Mouse (Mus musculus) adrenal gland, postnatal 36 days (tissue): ENCODE results near the gene Snx17. TPM values are rescaled to one million over a fixed set of nuclear protein-coding genes. Genes with fewer than 3 reads are reported as not detected.

Experiments used
- DNase-seq, 2 experiments: peaks; one replicate each; pipeline ENCODE4 v3.0.0; 2021; ENCODE audit warnings: mixed read lengths in 1 of 2
- long read RNA-seq, 2 experiments: library from polyadenylated mRNA; stranded (forward); transcript quantifications; one replicate each; pipeline ENCODE4 v2.0.0; 2021; ENCODE audit warnings: borderline sequencing depth in 2 of 2
- total RNA-seq, 2 experiments: library from RNA; stranded (reverse); gene quantifications; 2 replicates each; pipeline ENCODE4 v1.2.3; 2021

Snx17 gene
- total RNA-seq: 100 to 1,000 TPM; 106 to 110 TPM
- long read RNA-seq, experiment 1, transcript Snx17-201 (15 exons, 2,018 nt): major isoform, 190 of 225 reads
- long read RNA-seq, experiment 1, partial matches to known transcripts: 20 of 225 reads
- long read RNA-seq, experiment 1, other reads (novel, unspliced or antisense): 14 of 225 reads
- long read RNA-seq, experiment 2, transcript Snx17-201 (15 exons, 2,018 nt): major isoform, 76 of 90 reads
- long read RNA-seq, experiment 2, partial matches to known transcripts: 4 of 90 reads
- long read RNA-seq, experiment 2, other reads (novel, unspliced or antisense): 8 of 90 reads

DNA sequence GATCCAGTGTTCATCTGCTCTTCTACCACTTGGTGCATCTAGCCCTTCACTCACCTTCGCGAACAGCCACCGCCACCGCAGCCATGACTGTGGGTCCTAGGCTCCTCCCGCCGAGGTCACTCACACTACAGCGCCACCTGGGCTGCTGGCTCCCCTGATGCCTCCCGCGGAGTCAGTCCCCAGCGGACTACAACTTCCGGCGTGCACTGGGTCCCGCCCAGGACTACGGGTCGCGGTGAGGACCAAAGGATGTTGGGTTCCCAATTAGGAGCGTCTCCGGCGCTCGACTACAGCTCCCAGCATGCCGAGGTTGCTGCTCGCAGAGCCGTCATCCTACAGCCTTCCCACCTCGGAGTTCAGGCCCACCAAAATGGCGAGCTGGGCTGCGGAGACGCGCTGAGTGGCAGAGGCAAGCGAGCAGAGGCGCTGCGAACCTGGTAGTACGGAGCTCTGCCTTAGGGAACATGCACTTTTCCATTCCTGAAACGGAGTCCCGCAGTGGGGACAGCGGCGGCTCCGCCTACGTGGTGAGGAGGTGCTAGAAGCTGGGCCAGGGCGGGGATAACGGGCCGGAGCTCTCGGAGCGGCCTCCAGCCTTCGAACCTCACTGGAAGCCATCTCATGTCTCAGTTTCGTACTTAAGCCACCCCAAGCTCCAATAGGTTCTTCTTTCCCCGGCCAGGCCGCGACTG is at the start of gene Snx17, which contains the start of gene Eif2b4:
Gene Snx17, plus strand, starts transcription at position 289 of the 692 bp plus-strand sequence.
Gene Eif2b4, minus strand, starts transcription at position 492 of the 692 bp plus-strand sequence.
- peak; percentile 99 to 100 for DNase-seq

DNA sequence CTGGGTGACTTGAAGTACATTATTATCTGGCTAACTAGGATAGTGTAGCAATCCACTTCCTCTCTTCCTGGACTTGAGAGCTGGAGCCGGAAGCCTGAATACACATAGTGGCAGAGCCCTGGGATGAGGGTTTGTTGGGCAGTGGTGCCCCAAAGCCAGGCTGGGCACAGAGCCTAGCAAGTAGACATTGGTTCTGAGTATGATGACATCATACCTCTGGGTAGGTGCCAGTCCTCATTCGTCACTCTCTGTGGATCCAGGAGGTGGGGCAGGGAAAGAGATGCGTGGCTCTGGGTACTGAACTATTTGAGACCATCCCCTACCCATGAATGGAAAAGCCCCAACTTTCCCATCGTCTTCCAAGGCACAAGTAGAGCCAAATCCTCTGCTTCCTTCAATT is 43.2 kb upstream of the Snx17 start:
- DNase-seq: peak; percentile 58 to 66

DNA sequence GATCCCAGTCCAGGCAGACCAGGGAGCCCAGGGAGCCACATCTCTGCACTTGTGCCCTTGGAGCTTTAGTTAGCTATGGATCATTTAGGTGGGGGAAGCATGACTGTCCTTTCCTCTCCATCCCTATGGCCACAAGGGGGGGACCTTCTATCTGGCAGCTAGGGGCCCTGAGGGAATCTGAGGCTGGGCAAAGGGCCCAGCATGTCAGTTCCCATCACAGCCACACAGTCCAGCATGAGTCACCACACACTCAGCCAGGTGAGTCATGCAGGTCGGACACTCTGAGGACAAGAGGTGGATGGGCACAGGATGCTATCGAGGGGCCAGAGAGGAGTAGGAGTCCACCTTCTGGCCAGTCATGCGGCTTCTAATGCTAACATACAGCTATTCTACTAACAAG is 41.3 kb upstream of the Snx17 start:
- DNase-seq: peak; percentile 51 to 56

DNA sequence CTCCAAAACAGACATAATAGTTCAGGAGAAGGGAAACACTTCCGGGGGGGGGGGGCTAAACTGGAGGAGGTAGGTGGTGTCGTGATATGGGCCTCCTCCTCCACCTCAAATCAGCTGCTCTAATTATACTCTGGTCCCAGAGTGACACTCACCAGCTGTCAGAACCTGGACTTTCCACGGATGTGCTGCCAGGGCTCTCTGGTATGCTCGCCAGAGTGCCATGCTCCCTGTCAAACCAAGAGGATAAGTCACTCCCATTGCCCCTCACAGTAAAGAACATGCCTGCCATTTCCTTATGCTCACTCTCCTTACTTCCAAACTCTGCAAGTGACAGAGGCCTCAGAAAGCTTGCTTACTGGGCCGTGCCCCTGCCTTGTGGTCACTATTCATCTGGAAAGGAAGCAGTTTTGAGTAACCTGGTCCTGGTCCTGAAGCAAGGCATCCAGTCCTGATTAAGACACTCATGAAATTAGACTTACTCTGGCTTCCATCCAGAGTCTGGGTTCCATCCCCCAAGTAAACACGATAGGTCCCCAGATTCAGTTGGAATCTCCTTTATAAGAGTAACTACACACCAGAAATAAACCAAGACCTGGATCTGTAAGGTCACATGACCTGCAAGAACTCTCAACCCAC is 39.4 kb upstream of the Snx17 start:
- DNase-seq: peak in 1 of 2 experiments; percentile 7

DNA sequence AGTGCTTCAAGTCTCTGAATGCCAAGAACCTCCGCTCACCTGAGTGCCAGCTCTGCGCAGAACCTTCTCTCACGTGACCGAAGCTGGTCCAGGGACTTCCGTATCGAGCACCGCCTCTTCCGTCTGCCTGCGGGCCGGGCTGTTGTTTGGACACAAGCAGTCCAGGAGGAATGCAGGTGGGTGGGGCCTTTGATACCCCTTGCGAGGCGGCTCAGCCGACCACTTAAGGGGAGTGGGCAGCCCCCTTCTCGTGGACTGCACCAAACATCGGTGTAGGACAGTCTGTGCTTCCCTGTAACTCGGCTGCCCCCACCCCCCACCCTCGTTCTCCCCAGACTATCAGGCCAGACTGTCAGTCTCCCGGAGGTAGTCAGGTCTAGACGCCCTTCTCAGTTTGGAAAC is 38.9 kb upstream of the Snx17 start, which contains the start of gene Mpv17:
Gene Mpv17, minus strand, starts transcription at position 100 of the 402 bp plus-strand sequence.
- DNase-seq: peak; percentile 86 to 88

DNA sequence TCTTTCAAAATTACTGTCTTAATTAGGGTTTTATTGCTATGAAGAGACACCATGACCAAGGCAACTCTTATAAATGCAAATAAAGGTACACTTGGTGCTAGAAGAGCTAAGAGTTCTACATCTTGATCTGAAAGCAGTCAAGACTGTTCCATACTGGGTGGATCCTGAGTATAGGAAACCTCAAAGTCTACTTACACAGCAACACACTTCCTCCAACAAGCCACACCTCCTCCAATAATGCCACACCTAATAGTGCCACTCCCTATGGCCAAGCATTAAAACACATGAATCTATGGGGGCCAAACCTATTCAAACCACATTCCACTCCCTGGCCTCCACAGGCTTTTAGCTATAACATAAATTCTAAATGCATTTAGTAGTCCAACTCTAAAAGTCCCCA is 30.6 kb upstream of the Snx17 start:
- no peak for DNase-seq

DNA sequence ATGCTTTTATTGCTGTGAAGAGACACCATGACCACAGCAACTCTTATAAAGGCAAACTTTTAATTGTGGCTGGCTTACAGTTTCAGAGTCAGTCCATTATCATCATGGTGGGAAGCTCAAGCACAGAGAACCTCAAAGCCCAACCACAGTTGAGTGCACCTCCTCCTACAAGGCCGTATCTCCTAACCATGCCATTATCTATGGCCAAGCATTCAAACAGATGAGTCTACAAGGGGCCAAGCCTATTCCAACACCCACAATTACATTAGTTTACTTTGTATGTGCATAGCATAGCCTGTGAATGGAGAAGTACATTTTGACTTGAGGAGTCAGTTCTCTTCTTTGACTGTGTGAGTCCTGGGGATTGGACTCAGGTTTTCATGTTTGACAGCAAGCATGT is 28.1 kb upstream of the Snx17 start:
- DNase-seq: no peak

DNA sequence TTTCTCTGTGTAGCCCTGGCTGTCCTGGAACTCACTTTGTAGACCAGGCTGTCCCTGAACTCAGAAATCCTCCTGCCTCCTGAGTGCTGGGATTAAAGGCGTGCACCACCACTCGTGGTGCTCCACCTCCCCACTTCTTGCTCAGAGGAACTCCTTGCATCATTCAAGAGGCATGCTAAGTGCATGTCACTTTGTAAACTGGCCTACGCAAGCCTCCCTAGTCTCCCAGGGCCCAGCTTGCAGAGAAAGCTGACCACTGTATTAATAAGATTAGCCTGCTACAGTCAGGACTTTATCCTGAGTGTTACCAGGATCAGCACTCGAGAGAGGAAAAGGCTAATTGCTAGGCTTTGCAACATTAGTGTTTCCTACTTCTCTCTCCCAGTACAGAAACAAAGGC is 24.4 kb upstream of the Snx17 start:
- no peak for DNase-seq

DNA sequence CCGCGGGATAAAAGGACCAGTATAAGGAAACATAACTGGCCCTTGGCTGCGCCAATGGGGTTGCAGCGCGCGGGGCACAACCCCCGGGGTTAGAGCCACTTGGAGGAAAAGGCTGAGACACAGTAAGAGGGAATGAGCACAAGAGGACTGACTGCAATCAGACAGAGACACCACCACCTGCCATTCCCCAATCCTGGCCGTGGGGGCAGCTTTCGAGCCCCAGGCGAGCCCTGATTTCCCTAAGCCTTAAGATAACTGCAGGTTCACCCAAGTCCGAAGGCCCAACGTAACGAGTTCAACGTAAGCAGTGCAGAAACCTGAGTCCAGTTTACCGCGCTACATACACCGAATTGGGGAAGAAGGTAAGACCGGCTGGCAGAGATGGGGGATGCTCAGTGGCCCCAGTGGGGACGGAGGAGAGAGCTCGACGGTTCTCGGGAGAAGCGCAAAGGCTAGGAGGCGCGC is 13.7 kb upstream of the Snx17 start:
- DNase-seq: peak in 1 of 2 experiments; percentile 48

DNA sequence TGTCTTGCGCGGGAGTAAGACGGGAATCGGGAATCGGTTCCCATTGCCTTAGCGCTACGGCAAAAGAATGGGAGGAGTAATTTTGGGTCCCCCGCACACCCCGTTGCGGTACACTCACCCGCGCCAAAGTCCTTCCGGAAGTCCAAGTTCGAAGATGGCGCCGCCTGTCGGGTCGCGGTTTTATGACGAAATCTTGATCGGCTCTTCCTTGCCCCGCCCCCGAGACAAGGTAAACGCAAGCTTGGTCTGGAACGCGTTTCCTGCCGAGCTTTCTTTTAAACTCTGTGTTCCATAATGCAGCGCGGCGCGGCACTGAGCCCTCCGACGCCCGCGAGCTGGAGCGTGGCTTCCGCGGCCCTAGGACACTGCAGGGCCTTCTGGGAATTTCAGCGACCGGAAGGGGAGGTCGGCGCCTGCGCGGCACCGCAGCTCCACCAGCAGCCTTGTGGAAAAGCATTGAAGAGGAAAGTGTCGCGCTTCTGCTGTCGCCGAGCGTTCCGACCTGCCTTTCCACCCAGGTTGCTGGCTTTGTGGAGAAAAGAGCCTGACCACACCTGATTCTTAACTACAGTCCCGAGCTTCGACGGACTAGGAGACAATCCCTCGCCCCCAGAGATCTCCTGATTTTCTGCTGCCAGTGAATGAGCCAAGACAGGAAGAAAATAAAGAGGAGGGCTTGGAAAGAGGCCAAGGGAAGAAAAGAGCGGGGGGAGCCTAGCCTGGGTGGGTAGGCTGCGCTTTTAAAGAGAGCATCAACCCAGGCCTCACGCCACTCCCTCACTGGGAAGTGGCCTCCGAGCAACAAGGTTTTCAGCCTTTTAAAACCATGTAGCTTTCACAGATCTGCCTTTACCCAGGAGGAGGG is 13.0 kb upstream of the Snx17 start, which contains the start of the genes Gm29609 and Gtf3c2:
Gene Gm29609, minus strand, starts transcription at position 146 of the 865 bp plus-strand sequence.
Gene Gtf3c2, minus strand, starts transcription at position 379 of the 865 bp plus-strand sequence.
- DNase-seq: peak; percentile 90 to 93

DNA sequence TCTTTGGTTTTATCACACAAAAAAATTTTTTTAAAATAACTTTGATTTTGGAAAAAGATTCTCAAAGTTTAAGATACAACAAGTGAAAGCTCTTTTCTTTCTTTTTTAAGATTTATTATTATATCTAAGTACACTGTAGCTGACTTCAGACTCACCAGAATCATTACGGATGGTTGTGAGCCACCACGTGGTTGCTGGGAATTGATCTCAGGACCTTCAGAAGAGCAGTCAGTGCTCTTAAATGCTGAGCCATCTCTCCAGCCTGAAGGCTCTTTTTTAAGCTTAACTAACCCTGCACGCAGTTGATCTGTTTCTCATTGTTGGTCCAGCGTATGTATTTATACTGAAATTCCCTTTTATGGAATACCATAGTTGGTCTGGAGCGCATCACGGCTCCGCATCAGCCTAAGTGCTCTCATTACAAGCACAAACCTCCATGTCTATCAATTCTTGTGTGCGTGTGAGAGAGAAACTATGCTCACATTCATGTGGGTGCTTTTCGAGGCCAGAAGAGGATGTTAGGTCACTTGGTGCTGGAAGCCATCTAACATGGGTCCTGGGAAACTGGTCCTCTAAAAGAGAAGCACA is 11.8 kb upstream of the Snx17 start:
- DNase-seq: no peak

DNA sequence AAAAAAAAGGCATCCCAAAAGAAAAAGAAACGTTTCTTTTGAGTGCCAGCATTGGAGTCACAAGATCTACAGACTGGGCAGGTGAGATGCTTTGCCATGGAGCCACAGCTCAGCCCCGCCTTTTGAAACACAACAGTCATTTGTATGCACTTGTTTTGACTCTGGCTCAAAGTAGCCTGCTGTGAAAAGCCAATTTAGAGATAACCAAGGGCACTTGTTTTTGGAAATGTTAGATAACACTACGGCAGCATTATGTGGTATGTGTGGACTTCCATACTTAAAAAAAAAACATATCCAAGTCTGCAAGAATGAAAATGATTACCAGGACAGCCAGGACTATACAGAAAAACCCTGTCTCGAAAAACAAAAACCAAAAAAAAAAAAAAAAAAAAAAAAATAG is 9.3 kb upstream of the Snx17 start:
- DNase-seq: no peak

DNA sequence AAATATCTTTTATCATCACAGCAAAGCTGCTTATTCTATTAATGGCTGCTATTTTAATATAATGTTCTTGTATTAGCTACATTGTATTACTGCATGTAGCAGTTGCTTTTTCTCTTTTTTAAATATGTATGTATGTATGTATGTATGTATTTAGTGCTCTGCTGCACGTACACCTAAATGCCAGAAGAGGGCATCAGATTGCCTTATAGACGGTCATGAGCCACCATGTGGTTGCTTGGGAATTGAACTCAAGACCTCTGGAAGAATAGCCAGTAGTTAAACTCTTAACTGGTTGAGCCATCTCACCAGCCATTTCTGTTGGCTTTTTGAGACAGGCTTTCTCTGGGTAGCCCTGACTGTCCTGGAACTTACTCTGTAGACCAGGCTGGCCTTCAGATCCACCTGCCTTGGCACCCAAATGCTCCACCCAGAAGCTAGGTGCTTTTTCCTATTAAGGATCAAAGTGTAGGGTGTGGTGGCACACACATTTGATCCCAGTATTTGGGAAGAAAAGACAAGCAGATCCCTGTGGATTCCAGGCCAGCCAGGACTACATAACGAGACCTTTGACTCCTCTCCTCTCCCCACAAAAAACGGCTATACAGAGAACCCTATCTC is 4.7 kb upstream of the Snx17 start:
- no peak for DNase-seq

DNA sequence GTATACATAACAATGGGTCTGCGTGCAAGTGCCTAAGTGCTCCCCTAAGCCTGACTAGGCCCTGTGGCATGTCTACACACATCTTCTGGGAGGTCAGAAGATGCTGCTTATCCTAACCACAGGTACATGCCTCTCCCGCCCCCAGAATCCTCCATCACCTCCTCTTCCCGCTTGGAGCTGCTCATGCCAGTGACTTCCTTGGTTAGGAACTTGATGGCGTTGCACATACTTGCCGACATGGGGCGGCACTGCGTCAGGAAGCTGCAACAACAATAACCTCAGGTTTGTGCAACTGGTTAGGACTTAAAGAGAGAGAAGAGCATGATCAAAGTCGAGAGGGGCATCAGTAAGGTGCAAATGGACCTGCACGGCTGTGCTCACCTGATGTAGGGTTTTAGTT is 2.8 kb upstream of the Snx17 start:
- no peak for DNase-seq

DNA sequence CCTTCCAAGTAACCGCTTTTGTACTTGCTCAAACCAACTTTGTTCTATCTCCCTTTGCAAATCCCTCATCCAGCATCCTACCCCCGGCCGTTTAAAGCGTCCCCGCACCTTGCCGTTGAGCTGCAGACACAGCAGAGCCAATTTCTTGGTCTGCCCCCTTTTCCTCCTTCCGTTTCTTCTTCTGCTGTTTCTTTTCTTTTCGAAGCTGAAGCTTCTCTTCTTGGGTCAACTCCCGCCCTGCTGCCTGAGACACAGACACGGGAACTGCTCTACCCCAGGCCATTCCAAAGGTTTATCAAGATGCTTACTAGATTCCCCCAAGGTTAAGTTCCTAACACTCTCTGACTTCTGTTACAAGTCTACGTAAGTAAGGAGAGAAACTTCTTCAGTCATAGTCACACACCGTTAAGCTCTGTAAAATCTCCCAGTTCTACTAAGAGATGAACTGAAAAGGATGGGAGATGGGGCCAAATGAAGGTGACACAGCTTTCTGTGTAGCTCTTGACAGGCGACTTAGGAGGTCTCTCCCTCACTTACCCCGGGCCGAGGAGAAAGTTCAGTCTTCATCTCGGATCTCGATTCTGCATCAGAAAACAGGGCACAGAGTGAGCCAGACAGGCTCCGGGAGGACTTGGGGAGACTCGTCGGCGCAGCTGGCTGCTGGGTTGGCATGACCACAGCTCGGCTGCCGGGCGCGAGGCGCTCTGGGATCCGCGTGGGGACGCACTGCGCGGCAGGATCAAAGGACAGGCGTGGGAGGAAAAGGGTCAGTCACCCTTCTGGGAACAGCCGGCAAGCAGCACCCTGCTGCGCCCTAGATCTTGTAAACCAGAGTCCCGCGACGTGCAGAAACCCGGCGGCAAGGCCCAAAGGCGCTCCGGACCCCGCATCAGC is 735 bp upstream of the Snx17 start:
- peak; percentile 85 to 86 for DNase-seq

DNA sequence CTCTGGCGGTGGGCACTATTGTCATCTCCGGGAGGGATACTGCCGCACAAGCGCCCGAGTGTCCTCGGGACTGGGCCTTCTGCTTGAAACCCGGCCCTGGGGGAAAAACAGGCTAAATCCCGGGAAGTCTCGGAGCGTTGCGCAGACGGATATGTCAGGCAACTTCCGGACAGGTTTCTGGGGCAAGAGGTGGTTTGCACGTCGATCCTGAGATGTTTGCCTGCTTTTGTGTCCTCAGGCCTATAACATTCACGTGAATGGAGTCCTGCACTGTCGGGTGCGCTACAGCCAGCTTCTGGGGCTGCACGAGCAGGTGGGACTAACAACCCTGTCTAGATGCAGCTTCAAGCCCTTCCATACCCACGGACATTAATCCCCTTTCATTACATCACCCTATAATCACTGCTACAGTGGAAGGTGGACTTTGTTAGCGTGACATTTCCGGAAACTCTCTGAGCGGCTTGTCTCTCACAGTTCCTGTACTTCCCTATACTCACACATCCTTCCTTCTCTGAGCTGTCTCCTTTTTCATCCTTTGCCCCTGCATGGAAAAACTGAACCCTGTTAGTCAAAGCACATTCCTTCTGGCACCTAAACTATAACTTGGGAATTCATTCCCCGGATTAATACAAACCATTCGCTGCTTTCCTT is 729 bp downstream of the Snx17 start:
- no peak for DNase-seq

DNA sequence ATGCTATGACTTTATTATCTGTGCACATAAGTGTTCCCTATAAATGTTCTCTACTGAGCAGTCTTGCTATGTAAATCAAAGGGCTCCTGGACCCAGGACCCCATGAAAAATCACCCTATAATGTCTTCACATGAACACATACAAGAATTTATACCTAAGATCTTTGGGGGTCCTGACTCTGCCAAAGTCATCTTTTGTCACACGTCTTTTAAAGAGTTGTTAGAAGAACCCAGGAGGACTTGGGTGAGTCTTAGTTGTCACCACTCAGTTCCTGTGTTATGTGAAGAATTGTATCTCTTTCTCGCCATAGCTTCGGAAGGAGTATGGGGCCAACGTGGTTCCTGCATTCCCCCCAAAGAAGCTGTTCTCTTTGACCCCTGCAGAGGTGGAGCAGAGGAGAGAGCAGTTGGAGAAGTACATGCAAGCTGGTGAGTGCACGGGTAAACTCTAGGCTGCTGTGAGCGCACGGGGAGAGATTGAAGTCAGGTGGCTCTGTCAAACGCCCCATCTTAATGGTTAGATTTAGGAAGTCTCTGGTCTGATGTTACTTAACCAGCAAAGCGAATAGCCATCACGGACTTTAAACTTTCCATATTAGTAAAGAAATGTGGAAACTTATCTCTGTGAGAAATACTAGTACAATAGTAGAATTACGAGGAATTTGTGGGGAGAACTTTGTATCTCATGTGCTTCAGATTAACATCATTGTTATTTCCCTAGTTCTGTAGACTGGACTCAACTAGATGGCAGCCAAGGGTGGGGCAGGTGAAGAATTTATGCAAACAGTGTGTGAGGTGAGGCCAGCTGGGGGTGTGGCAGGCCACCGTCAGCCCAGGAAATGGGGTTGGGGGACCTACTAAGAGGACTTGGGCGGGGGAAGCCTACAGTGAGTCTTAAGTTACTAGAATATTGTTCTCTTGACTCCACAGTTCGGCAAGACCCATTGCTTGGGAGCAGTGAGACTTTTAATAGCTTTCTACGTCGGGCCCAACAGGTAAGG is 1.8 kb downstream of the Snx17 start:
- DNase-seq: no peak

DNA sequence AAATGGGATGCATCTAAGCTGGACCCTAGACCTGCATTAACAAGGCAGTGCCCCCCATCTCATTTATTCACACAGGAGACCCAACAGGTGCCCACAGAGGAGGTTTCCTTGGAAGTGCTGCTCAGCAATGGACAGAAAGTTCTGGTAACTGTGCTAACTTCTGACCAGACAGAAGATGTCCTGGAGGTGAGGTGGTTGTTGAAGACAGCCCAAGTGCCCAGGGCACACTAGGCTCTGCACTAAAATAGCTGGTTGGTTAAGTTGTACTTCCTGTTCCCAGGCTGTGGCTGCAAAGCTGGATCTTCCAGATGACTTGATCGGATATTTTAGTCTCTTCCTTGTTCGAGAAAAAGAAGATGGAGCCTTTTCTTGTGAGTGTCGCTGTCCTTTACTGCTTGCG is 2.6 kb downstream of the Snx17 start:
- no peak for DNase-seq
